Mouse (Mus musculus) gastrocnemius, postnatal 36 days (tissue): ENCODE results near the gene Nek7. TPM values are rescaled to one million over a fixed set of nuclear protein-coding genes. Genes with fewer than 3 reads are reported as not detected.

ENCODE experiments used
- DNase-seq, 2 experiments: peaks; one replicate each; pipeline ENCODE4 v3.0.0; 2022
- intact Hi-C: fragments of 180-260 bp; cut with DNase I; formaldehyde crosslinking; loops from one replicate; pipeline ENCODE4 v1.15.1; 2025
- total RNA-seq, 2 experiments: library from RNA; stranded (reverse); gene quantifications; 2 replicates each; pipeline ENCODE4 v1.2.3; 2021

Nek7 gene
- total RNA-seq, 2 experiments from 2014 or later, result 85.8 to 90.1 TPM

- no peak for DNase-seq
- intact Hi-C loops, result no loop called here
Observed at GRCm38 (mm10) chr1:138576066-138576697, 43.8 kb downstream of the Nek7 start.

GRCm38 (mm10) chr1:138575629-138576028 lies 44.3 kb downstream of the Nek7 start:
- intact Hi-C loops, result no loop called here

GRCm38 (mm10) chr1:138571565-138572361 lies 48.2 kb downstream of the Nek7 start:
- intact Hi-C loops, result no loop called here
- no peak for DNase-seq

More at GRCm38 (mm10) chr1:138575629-138576028, 44.3 kb downstream of the Nek7 start:
- no peak for DNase-seq

- intact Hi-C loops, result no loop called here
- DNase-seq, result no peak
Observed at GRCm38 (mm10) chr1:138571038-138571441, 48.9 kb downstream of the Nek7 start.

- intact Hi-C loops, result no loop called here
- DNase-seq, result no peak
Observed at GRCm38 (mm10) chr1:138568434-138569232, 51.3 kb downstream of the Nek7 start.

- no peak for DNase-seq
- intact Hi-C loops, result no loop called here
Observed at GRCm38 (mm10) chr1:138567946-138568345, 52.0 kb downstream of the Nek7 start.

- no peak for DNase-seq
- intact Hi-C loops, result no loop called here
Observed at GRCm38 (mm10) chr1:138564677-138565076, 55.3 kb downstream of the Nek7 start.

- no peak for DNase-seq
- intact Hi-C loops, result no loop called here
Observed at GRCm38 (mm10) chr1:138560733-138561132, 59.2 kb downstream of the Nek7 start.

GRCm38 (mm10) chr1:138559213-138560101 lies 60.5 kb downstream of the Nek7 start:
- no peak for DNase-seq
- intact Hi-C loops, result loop anchor here (5.0 to 10.0 kb wide), 3 partner anchors 78 to 235 kb away; no protein-coding TSS in a partner anchor

- no peak for DNase-seq
- intact Hi-C loops, result loop anchor here (5.0 to 10.0 kb wide), 3 partner anchors 79 to 234 kb away; no protein-coding TSS in a partner anchor
Observed at GRCm38 (mm10) chr1:138558342-138558741, 61.6 kb downstream of the Nek7 start.

- DNase-seq, result no peak
- intact Hi-C loops, result loop anchor here (5.0 to 10.0 kb wide), 3 partner anchors 82 to 230 kb away; no protein-coding TSS in a partner anchor
Observed at GRCm38 (mm10) chr1:138554926-138555325, 65.0 kb downstream of the Nek7 start.

GRCm38 (mm10) chr1:138550184-138550583 lies 69.8 kb downstream of the Nek7 start:
- intact Hi-C loops, result loop anchor here (10.0 kb wide), 2 partner anchors 195 to 225 kb away; no protein-coding TSS in a partner anchor
- DNase-seq, result peak; percentile 24 to 39

- intact Hi-C loops, result no loop called here
- DNase-seq, result no peak
Observed at GRCm38 (mm10) chr1:138542170-138542515, 77.8 kb downstream of the Nek7 start.

- DNase-seq, result no peak
Observed at GRCm38 (mm10) chr1:138541495-138542169, 78.3 kb downstream of the Nek7 start.

GRCm38 (mm10) chr1:138539713-138540112 lies 80.2 kb downstream of the Nek7 start:
- no peak for DNase-seq
- intact Hi-C loops, result no loop called here

More at GRCm38 (mm10) chr1:138541495-138542169, 78.3 kb downstream of the Nek7 start:
- intact Hi-C loops, result no loop called here

GRCm38 (mm10) chr1:138538217-138538616 lies 81.7 kb downstream of the Nek7 start:
- DNase-seq, result no peak
- intact Hi-C loops, result no loop called here

- DNase-seq, result no peak
- intact Hi-C loops, result no loop called here
Observed at GRCm38 (mm10) chr1:138535758-138536574, 84.0 kb downstream of the Nek7 start.

- no peak for DNase-seq
- intact Hi-C loops, result no loop called here
Observed at GRCm38 (mm10) chr1:138530604-138531003, 89.3 kb downstream of the Nek7 start.
